Mouse (Mus musculus) activated CD4-positive, CD25-positive, alpha-beta regulatory T cell, adult 4 months (primary cell): Measurements from ENCODE around the gene 4921524J17Rik. TPM values are rescaled to one million over a fixed set of nuclear protein-coding genes. Genes with fewer than 3 reads are reported as not detected.
A peak's percentile ranks its signal among the peaks of the same experiment; 100 is the strongest.

Experiments used
- ATAC-seq: one replicate; pipeline ENCODE4 v1.8.0; 2017
- polyA plus RNA-seq, 2 experiments: library from polyadenylated mRNA; unstranded; fragments of 100-300 nt; shearing (Covaris generic); gene quantifications; one replicate each; pipeline ENCODE4 v1.2.1; 2017

Gene 4921524J17Rik
- polyA plus RNA-seq = 10 to 100 TPM; 68.8 to 82.9 TPM

GRCm38 (mm10) chr8:85432168-85433016 lies at the start of gene 4921524J17Rik:
Gene 4921524J17Rik (minus strand): TSS chr8:85432833.
- ATAC-seq = peak; percentile 87

- ATAC-seq = no peak
Measured at GRCm38 (mm10) chr8:85482427-85482826, 49.8 kb upstream of the 4921524J17Rik start.

- no peak for ATAC-seq
Measured at GRCm38 (mm10) chr8:85481900-85482299, 49.3 kb upstream of the 4921524J17Rik start.

GRCm38 (mm10) chr8:85479710-85480109 lies 47.1 kb upstream of the 4921524J17Rik start:
- no peak for ATAC-seq

- no peak for ATAC-seq
Measured at GRCm38 (mm10) chr8:85478397-85478796, 45.8 kb upstream of the 4921524J17Rik start.

GRCm38 (mm10) chr8:85476970-85477545 lies 44.4 kb upstream of the 4921524J17Rik start:
- no peak for ATAC-seq

- ATAC-seq = no peak
Measured at GRCm38 (mm10) chr8:85474924-85475323, 42.3 kb upstream of the 4921524J17Rik start.

- no peak for ATAC-seq
Measured at GRCm38 (mm10) chr8:85473246-85473645, 40.6 kb upstream of the 4921524J17Rik start.

GRCm38 (mm10) chr8:85472800-85473199 lies 40.2 kb upstream of the 4921524J17Rik start:
- no peak for ATAC-seq

- ATAC-seq = no peak
Measured at GRCm38 (mm10) chr8:85470753-85471152, 38.1 kb upstream of the 4921524J17Rik start.

GRCm38 (mm10) chr8:85466056-85466455 lies 33.4 kb upstream of the 4921524J17Rik start:
- ATAC-seq = no peak

- ATAC-seq = no peak
Measured at GRCm38 (mm10) chr8:85464316-85464715, 31.7 kb upstream of the 4921524J17Rik start.

- no peak for ATAC-seq
Measured at GRCm38 (mm10) chr8:85462441-85462840, 29.8 kb upstream of the 4921524J17Rik start.

GRCm38 (mm10) chr8:85461377-85461776 lies 28.7 kb upstream of the 4921524J17Rik start:
- ATAC-seq = no peak

GRCm38 (mm10) chr8:85460804-85461203 lies 28.2 kb upstream of the 4921524J17Rik start:
- ATAC-seq = no peak

GRCm38 (mm10) chr8:85459582-85459981 lies 26.9 kb upstream of the 4921524J17Rik start:
- ATAC-seq = no peak

- ATAC-seq = peak; percentile 52
Measured at GRCm38 (mm10) chr8:85456536-85456935, 23.9 kb upstream of the 4921524J17Rik start.

GRCm38 (mm10) chr8:85454750-85455149 lies 22.1 kb upstream of the 4921524J17Rik start:
- no peak for ATAC-seq

- no peak for ATAC-seq
Measured at GRCm38 (mm10) chr8:85453256-85453655, 20.6 kb upstream of the 4921524J17Rik start.

GRCm38 (mm10) chr8:85452328-85452727 lies 19.7 kb upstream of the 4921524J17Rik start:
- ATAC-seq = no peak

GRCm38 (mm10) chr8:85450335-85450734 lies 17.7 kb upstream of the 4921524J17Rik start:
- no peak for ATAC-seq

- no peak for ATAC-seq
Measured at GRCm38 (mm10) chr8:85445936-85446685, 13.5 kb upstream of the 4921524J17Rik start.

GRCm38 (mm10) chr8:85444092-85444491 lies 11.5 kb upstream of the 4921524J17Rik start:
- no peak for ATAC-seq
